Mouse (Mus musculus): ENCODE data around the gene Szrd1.
A peak's percentile ranks its signal among the peaks of the same experiment; 100 is the strongest.
"Not testable (repeated sequence)": the region's sequence is repeated elsewhere in the genome, so short reads cannot be mapped to it uniquely, and the experiment has no call there.

Szrd1 gene

DNA sequence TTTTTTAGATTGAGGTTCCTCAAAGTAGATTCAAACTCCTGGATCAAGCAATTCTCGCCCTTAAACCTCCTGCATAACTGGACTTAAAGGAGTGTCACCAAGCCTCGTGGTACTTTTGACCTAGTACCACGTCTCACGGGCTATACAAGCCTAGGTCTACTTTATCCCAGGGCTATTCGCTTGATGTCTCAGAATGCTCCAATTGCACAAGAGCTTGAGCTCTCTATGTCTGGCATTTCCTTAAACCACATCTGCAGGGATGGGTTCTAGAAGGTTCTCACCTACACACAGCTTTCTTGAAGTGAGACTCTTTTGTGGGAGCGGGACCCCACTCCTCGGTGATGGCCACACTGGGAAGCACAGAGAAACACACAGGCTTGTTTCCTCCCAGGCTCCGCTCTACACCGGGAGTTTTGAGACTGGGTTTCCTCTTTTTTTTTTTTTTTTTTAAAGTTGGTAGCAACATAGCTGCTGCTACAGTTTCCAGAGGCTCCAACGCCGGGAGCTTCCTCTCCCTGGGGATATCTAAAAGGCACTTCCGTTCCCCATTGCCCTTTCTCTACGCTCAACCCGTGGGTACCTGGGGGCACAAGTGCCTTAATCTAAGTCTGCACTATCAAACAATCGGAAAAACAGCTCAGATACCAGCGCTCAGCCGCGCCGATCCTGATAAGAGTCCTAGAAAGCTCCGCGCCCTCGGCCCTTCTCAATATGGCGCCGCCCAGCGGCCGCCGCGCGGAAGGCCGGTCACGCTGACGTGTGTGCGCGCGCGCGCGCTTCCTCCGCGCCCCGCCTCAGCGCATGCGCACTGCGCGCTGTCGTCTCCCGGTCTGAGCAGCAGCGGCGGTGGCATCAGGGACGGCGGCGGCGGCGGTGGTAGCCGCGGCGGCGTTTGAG is 7.8 kb upstream of the Szrd1 start, which contains the start of gene Fbxo42:
Fbxo42 (plus strand) TSS at position 802 of the 897 bp plus-strand sequence.
- DNase-seq, result peak; percentile 91 to 93

- DNase-seq, result no peak
Measured at GRCm38 (mm10) chr4:141146491-141147033, 7.0 kb upstream of the Szrd1 start.

- not testable (repeated sequence) for DNase-seq
Measured at GRCm38 (mm10) chr4:141145124-141145523, 5.5 kb upstream of the Szrd1 start.

- peak; percentile 75 to 81 for DNase-seq
Measured at GRCm38 (mm10) chr4:141142285-141142811, 2.8 kb upstream of the Szrd1 start.

DNA sequence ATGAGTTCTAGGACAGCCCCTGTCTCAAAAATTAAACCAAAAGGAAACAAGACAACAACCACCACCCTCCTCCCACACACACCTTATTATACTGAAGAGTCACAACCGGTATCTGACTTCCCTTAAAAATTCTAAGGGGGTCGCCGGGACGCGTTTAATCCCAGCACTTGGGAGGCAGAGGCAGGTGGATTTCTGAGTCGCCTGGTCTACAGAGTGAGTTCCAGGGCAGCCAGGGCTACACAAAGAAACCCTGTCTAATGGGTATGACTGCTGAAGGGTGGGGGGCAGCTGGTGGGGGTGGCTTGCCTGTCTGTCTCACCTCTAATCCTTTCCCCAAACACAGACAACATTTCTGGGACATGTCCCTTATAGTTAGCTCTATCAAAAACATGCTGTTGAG is 1.4 kb upstream of the Szrd1 start:
- no peak for DNase-seq

DNA sequence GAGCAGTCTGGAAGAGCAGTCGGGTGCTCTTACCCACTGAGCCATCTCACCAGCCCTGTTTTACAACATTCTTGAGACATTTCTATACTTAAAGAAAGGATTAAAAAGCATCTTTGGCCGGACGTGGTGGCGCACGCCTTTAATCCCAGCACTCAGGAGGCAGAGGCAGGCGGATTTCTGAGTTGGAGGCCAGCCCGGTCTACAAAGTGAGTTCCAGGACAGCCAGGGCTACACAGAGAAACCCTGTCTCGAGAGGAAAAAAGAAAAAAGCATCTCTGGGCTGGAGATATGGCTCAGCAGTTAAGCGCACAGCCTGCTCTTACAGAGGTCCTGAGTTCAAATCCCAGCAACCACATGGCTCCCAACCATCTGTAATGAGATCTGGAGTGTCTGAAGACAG is 779 bp upstream of the Szrd1 start:
- not testable (repeated sequence) for DNase-seq

- peak in 1 of 2 experiments; percentile 18 for DNase-seq
Measured at GRCm38 (mm10) chr4:141138425-141139115, 1.0 kb downstream of the Szrd1 start.

DNA sequence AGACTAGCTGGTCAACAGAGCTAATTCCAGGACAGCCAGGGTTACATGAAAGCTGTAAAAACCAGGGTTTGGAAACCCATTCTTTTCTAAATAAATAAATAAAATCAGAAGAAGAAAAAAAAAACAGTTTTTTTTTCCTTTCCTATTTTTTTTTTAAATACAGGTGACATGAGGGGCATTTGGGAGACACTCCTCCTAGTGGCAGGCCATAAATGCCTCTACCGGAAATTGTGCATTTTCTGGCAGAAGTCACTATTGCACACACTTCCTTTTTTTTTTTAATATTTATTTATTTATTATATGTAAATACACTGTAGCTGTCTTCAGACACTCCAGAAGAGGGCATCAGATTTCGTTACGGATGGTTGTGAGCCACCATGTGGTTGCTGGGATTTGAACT is 1.8 kb downstream of the Szrd1 start:
- DNase-seq, result not testable (repeated sequence)

- DNase-seq, result no peak
Measured at GRCm38 (mm10) chr4:141136126-141136525, 3.4 kb downstream of the Szrd1 start.

DNA sequence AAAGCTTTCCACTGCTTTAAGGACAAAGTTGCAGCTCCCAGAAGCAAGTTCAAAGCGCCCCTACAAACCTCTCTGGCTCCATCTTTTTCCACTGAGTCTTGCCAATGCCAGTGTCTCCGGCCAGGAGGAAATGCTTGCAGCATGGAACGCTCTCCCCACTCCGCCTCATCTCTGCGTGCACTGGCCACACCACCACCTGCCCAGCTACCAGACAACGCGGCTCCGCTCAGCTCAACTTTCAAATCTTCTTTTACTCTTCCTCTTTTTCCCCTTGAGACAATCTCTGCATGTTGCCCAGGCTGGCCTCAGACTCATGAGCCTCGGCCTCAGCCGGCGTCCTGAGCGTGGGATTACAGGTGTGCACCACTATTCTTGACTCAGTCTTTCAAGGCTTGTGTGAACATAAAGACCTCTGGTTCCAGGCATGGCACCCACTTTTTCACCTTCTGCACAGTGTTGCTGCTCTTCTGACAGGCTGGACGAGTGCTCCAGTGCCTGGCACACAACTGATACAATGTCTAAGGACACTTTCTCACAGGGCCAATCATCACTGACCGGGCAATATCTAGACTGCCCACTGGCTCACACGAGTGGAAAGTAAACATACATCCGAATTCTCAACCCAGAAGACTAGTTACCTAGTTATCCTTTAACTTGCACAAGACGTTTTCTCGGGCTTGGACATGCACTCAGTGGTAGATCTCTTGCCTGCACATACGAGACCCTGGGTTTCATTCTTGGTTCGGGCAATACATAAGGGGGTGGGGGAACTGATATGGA is 4.6 kb downstream of the Szrd1 start:
- peak; percentile 40 to 44 for DNase-seq

GRCm38 (mm10) chr4:141134031-141134441 is 5.5 kb downstream of the Szrd1 start:
- DNase-seq, result no peak

DNA sequence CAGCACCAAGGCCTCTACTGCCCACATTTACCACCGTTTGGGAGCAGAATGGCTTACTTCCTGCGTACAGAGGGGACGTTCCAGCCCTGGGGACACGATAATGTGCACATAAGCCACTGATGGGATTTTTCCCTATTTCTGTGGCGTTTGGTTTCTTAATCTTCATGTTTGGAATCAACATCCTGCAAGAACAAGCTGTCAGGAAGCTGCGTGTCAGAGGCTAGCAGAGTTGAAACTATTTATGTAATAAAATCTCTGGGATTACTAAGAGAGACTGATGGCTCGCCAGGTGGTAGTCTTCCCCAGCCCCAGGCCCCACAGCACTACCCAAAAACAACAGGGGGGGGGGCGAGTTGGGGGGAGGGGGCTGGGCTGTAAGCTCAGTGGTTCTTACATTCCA is 6.3 kb downstream of the Szrd1 start:
- no peak for DNase-seq

GRCm38 (mm10) chr4:141132191-141132590 is 7.4 kb downstream of the Szrd1 start:
- peak in 1 of 2 experiments; percentile 58 for DNase-seq

DNA sequence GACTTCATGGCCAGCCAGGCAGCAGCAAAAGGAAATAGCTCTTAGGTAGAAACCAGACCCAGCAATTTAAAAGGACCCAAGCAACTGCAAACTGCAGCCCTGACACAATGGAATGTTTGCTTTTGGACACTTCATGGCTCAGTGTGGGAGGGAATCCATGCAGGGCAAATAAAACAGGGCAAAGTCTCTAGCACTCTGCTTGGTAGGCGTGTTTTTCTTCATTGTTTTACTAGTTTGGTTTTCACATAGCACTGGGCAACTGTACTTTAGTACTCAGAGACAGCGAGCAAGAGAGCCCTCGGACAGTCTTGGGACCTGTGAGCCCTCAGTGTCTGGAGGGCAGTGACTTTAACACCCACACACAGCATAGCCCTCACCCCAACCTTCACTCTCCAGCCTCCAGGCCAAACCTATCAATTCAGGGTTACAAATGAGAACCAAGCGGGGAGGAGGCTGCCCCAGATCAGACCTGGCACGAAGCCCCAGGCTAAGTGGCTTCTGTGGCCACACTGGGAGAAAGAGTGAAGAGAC is 8.0 kb downstream of the Szrd1 start:
- DNase-seq, result peak; percentile 70 to 83

- peak; percentile 64 to 70 for DNase-seq
Measured at GRCm38 (mm10) chr4:141130704-141131342, 8.8 kb downstream of the Szrd1 start.

GRCm38 (mm10) chr4:141129190-141129710 is 10.3 kb downstream of the Szrd1 start:
- no peak for DNase-seq

- no peak for DNase-seq
Measured at GRCm38 (mm10) chr4:141123065-141123464, 16.5 kb downstream of the Szrd1 start.

DNA sequence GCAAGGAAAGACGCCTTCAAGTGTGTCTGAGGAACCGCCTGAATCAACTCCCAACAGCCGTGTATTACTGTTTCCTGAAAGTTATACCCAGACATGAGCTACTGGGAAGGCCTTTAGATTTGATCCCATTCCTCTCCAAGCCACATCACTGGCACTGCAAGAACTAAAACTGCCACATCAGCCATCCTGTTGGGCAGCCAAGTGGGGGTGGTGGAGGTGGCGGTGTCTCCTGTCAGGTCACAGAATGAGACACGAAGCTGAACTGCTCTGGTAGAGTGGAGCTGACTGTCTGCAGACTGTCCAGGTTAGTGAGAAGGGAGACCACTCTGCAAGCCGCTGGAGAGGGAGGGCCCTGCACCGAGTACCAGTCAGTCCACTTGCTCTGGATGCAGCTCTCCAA is 16.9 kb downstream of the Szrd1 start:
- DNase-seq, result no peak

GRCm38 (mm10) chr4:141120700-141121099 is 18.9 kb downstream of the Szrd1 start:
- peak in 1 of 2 experiments; percentile 50 for DNase-seq

DNA sequence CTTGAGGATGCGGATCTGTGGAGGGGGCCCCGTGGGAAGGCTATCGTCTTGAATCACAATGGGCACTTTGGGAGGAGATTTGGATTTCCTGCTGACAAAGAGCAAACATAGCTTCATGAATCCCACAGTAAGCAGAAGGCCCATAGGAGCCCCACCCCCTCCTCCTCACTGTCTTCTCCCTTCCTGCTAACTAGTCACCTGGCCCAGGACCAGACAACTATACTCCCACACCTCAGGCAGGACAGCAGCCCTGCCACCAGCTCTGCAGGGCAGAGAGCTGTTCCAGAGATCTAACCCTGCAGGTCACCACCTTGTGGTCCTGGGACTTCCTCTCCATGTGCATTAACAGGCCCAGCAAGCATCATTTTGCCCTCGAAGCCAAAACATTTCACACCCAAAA is 20.9 kb downstream of the Szrd1 start:
- DNase-seq, result no peak

- DNase-seq, result no peak
Measured at GRCm38 (mm10) chr4:141115398-141115797, 24.2 kb downstream of the Szrd1 start.

Measured in lung, adult 18-20 months (tissue).